Mouse (Mus musculus): Measurements from ENCODE around the gene 1110059E24Rik. TPM values are rescaled to one million over a fixed set of nuclear protein-coding genes. Genes with fewer than 3 reads are reported as not detected.

1110059E24Rik gene
- 0.43 and 0.63 TPM in 2 replicates for polyA plus RNA-seq (2012)

DNA sequence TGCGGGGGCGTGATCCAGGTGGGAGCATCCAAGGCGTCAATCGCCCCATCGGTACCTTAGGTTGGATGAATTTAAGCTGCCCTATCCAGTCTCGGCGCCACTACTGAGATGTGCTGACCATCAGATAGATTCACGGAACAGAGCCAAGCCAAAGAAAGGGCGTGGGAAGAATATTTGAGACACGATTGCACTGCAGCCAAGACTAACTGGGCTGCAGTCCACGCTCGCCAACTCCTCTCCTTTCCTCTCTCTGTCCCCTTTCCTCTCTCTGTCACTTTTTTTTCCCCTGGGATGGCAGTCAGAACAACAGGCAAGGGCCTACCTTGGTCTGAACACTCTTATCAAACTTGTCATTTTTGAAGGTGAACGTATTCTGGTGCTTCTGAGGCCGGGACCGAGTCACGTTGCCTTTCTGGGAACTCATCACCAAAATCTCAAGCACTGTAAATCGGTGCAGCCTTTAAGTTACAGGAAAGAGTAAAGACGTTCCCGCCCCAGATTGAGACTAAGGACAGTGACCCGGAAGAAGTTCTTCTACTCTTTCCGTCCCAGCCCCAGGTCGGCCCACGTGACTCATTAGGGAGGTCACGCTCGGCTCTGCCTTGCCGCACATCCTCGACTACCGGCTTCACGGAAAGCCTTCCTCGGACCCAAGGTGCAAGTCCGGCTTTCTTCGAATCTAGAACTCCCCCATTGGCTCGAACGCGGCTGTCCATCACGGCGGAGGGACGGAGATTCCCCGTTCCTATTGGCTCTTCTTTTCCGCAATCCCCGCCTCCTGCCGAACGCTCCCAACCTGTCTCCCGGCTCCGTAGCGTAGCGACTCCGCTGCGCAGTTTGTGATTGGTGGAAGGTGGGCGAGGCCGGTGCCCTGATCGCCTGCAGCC, at the start of gene 1110059E24Rik:
1110059E24Rik (minus strand) TSS at position 692 of the 887 bp plus-strand sequence.
- TF ChIP-seq GATA1 (IDR thresholded peaks at IDR 0.05; ENCODE audit: low read length) = no peak

DNA sequence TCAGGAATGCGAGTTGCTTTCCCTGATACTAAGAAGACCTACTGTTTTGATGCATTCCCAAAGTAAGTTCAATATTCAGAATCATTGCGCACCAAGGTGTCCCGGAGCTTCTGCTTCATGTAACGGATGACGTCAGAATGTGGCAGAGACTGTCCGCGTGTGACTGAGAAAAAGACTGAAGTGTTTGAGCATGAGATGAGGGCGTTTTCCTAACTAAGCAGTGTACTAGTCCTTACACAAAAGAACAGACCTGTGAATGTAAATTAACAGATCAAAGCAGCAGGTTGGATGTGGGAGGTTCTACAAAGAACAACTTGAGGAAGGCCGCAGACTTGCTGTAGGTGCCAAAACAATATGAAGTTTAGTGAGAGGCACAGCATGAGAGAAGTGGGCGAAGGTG, 28.2 kb upstream of the 1110059E24Rik start:
- TF ChIP-seq GATA1 (IDR thresholded peaks at IDR 0.05; ENCODE audit: low read length) = no peak

DNA sequence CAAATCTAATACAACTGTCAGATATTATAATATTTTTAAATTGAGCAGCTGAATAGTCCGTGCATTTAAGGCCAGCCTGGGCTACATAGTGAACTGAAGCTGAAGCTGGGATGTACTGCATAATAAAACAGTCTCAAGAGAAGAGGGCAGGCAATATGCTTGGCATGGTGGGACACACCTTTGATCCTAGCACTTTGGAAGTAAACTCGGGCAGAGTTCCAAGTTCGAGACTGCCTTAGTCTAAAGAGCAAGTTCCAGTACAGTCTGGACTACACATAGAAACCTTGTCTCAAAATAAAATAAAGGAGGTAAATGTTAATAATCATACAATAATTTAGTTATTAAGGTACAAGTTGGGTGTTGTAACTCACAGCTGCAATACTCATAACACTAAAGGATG, 27.3 kb upstream of the 1110059E24Rik start:
- no peak for TF ChIP-seq GATA1 (IDR thresholded peaks at IDR 0.05; ENCODE audit: low read length)

DNA sequence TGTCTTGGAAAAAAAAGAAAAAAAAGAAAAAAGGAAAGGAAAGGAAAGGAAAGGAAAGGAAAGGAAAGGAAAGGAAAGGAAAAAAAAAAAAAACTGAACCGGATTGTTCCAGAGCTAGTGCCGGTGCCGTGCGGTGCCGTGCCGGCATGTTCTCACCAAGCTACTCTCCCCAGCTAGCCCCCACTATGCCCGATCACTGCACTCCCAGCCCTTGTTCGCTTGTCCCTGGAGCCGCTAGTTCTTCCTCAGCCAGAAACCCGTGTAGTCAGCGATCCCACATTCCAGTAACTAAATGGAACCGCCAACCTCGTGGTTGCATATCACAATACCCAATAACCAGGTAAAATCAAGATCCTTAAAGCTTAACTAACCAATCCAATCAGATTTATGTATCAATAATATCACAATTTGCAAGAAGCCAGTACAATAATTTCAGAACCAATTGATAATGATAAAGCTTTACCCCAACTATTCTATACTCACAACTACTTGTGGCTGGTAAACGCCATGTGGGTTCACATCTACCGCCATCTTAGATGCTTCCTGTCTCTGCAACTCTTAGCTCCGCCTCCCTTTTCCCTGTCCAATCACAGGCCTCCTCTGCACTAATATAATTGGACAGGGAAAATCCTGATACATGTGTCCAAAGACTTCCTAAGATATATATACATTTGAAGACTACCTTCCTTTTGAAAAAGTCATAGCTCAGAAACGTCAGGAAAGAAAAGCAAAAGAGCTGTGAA, 21.7 kb upstream of the 1110059E24Rik start:
- no peak for TF ChIP-seq GATA1 (IDR thresholded peaks at IDR 0.05; ENCODE audit: low read length)

DNA sequence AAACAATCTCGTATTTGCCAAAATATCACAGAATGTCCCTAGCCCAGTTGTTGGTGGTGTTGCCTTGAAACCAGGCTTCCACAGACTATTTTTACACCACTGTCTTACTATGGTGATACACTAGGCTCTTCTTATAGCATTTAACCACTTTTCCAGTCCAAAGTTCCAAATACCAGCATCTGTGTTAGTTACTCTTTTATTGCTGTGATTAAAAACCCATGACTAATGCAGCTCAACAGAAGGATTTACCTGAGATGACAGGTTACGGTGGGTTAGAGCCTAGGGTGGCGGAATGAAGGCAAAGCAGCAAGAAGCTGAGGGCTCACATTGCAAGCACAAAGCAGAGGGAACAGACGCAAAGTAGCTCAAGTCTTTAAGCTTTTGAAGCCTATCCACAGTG, 16.9 kb upstream of the 1110059E24Rik start:
- TF ChIP-seq GATA1 (IDR thresholded peaks at IDR 0.05; ENCODE audit: low read length) = no peak

DNA sequence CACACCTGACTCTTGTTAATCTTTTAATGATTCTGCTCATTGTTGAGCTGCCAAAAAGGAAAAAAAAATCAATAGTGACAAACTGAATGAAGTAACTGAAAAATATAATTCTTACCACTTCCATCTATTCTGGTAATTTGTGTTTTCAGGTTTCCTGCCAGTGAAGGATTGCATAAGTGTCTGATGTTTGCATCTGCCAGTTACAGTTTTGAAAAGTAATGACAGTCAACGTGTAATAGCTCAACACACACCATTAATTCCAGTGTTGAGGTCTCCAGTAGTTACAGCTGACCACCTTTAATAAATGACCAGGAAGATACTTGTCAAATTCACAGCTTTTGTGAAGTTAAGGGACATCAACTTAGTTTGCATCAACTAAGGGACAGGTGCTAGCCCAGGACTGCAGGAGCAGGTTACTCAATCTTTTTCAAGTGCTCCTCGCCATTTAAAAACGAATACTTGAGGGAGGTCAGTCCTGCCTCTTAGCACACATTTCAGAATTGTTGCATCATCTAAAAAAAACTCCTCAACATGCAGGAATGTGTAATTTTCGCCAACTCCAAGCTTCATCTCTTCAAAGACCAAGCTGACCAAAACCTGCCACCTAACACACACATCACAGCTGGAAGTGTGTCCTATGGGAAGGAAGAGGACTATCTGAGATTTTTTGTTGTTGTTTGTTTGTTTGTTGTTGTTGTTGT, 11.1 kb upstream of the 1110059E24Rik start:
- TF ChIP-seq GATA1 (IDR thresholded peaks at IDR 0.05; ENCODE audit: low read length) = no peak

DNA sequence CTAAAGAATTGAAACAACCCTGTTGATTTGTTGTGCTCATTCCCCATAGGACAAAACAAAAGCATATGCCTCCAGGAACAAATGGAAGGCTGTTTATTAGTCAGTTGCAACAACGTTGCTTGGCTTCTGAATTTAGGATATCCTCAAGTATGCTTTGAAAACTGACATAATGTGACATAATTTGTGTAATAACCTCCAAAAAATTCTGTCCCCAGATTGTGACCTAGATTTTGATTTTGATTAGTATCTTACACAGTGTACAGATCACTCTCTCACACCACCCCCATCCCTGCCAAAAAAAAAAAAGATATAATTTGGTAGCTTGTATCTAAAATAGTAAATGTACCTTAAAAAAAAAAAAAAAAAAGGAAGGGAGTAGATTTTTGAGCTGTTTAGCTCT, 8.0 kb upstream of the 1110059E24Rik start:
- no peak for TF ChIP-seq GATA1 (IDR thresholded peaks at IDR 0.05; ENCODE audit: low read length)

DNA sequence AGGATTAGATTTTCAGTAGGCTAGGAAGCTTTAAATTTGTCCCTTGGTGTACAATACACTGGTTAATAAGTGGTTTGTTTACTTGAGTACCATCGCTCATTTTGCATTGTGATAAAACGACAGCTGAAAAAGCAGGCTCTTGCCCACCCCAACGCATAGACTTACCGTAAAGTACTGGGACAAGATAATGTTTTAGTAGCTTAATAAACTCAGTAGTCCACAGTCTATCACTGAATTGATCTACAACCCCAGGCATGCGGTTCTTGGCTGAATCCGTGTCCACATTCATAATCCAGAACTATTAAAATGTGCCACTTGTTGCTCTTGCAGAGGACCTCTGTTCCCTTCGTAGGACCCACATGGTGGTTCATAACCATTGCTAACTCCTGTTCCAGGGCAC, 2.0 kb upstream of the 1110059E24Rik start:
- no peak for TF ChIP-seq GATA1 (IDR thresholded peaks at IDR 0.05; ENCODE audit: low read length)

DNA sequence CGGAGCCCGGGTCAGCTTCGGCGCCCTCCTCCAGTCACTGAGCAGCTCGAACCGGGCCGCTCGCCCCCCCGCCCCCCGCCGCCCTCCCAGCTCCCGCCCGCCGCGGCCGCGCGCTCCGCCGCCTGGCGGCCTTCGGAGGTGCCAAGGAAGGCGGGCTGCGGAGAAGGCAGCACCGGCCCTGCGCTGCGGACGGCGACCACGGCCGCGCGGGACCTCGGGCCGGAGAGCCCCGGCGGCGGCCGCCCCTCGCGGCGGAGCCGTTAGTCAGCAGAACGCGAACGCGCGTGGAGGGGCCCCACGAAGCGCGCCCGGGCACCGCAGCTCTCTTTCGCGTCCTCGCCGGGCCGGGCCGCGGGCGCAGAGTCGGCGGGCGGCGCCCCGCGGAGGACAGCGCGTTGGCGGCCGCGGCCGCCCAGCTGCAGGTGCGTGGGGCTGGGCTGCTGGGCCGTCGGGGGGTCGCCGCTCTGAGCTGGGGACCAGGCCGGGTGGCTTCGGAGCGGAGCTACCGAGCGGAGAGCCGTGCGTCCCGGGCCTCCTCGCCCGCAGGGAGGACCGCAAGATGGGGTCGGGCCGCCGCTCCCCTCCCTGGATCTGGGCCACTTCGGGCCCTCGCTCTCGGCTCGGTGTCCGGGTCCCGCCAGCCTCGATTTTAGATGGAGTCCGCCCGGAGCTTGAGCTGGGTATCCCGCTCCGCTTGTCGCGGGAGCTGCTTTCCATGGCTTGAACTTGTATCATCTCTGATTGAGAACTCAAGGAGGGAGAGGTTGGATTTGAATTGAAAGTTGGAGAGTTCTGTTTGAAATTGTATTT, 601 bp upstream of the 1110059E24Rik start, which contains the start of gene Abhd17b:
Abhd17b (plus strand) TSS at position 14 of the 810 bp plus-strand sequence.
- no peak for TF ChIP-seq GATA1 (IDR thresholded peaks at IDR 0.05; ENCODE audit: low read length)

DNA sequence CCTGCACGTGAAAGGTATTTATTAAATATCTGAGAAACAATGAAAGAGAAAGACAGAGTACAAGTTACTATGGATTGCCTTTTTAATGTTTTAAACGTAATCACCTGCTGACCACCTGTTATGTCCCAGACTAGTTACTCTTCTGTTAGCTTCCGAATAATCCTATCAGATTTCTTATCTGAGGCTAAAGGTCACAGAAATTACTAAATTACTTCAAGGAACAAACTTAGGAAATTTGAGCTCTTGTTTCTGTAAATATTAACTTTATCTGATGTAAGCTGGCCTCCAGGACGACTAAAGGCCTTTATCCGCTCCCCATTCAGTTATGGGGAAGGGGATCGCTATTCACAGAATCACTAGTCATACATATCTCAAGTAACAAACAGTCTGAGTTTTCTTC, 1.1 kb downstream of the 1110059E24Rik start:
- no peak for TF ChIP-seq GATA1 (IDR thresholded peaks at IDR 0.05; ENCODE audit: low read length)

DNA sequence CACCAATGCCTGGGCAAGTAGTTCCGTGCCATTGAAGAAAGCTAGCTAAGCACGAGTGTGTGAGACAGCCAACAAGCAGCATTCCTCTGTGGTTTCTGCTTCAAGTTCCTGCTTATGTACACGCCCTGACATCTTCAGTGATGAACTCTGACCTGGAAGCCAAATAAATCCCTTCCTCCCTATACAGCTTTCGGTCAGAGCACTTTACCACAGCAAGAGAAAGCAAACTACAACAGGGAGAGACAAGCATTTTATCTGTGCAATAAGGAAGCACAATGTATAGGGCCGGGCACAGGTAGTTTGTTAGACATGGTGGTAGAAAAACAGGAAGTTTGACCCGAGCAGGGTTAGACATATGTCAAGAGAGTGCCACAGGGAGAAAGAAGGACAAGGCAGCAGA, 6.6 kb downstream of the 1110059E24Rik start:
- no peak for TF ChIP-seq GATA1 (IDR thresholded peaks at IDR 0.05; ENCODE audit: low read length)

DNA sequence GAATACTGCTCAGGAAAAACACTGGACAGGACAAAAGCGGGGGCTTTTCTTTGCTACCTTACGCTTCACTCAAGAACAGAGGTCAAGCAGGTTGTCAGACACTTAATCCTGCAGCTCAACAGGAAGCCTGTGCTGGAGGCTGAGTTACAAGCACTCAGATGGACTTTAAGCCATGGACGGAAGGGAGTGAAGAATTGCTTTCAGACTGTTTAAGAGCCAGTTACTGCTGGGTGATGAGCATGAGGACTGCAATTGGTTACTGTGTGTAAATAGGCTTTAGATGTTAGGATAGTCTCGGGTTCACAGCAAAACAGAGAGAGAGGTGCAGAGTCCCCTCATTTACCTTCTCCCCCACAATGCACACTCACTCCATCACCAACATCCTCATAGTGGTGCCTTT, 7.5 kb downstream of the 1110059E24Rik start:
- TF ChIP-seq GATA1 (IDR thresholded peaks at IDR 0.05; ENCODE audit: low read length) = no peak

DNA sequence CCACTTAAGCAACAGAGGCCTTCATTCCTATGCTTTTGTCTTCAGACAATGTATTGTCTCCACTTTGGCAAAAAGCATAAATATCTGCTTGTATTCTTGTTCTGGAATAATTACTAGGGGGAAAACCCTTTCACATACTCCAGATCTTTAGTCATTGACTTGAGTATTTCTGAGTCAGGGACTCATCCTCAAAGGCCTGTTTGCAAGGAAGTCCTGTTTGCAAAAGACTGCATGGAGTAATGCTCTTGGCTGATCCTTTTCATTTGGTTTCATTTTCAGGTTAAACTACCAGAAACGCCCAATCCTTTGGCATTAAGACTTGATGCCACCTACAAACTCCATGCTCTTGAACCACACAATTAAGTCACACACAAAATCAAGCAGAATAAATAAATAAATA, 8.8 kb downstream of the 1110059E24Rik start:
- no peak for TF ChIP-seq GATA1 (IDR thresholded peaks at IDR 0.05; ENCODE audit: low read length)

DNA sequence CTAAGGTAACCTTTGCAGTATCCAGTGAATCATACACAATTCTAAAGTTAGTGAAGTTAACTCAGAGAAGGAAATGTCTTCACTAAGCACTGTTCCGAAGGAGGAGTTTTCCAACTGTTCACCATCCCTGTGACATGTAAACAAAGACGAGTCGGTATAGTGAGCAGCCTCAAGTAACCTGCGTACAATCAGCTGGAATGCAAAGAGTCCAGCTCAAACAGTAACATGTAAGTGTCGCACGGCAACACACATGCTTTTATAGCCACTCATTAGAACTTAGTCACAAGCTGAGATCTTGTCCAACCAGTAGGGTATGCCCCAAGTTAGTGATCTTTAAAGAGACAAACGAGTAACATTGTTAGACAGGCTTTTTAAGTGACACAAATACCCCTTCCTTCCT, 15.1 kb downstream of the 1110059E24Rik start:
- TF ChIP-seq GATA1 (IDR thresholded peaks at IDR 0.05; ENCODE audit: low read length) = no peak

DNA sequence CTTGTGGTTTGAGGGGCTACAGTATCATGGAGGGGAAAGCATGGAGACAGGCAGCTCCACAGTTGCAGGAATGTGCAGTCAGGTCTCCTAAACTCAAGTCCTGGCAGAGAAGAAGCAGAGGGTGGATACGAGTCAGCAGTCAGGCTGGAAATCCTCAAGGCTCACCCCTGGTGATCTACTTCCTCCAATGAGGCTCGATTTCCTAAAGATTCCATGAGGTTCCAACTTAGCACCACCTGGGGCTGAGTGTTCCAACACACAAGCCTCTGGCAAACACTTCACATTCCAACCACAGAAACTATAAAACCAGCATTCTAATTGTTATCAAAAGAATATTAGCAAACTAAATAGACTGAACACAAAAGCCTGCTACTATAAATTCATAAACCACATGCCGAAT, 15.9 kb downstream of the 1110059E24Rik start:
- TF ChIP-seq GATA1 (IDR thresholded peaks at IDR 0.05; ENCODE audit: low read length) = no peak
